Mouse (Mus musculus): ENCODE results near the gene Tph2.

Tph2 gene

GRCm38 (mm10) chr10:115143641-115144040 lies 41.2 kb downstream of the Tph2 start:
- in situ Hi-C loops (cut with MboI, MseI): no loop called here

- in situ Hi-C loops (cut with MboI, MseI): no loop called here
These were observed 47.8 kb downstream of the Tph2 start for GRCm38 (mm10) chr10:115137016-115137415.

DNA sequence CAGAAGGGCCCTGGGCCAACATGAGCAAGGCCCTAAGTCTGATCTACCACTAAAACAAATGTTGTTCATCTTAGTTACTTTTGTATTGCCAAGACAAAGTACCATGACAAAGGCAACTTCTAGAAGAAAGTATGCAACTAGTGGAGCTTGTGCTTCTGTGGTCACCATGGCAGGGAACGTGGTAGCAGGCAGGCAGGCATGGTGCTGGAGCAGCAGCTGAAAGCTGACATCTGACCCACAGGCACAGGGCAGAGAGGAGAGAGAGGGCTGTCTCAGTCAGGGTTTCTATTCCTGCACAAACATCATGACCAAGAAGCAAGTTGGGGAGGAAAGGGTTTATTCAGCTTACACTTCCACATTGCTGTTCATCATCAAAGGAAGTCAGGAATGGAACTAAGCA lies 56.9 kb downstream of the Tph2 start:
- in situ Hi-C loops (cut with MboI, MseI): no loop called here

GRCm38 (mm10) chr10:115125550-115125949 lies 59.3 kb downstream of the Tph2 start:
- in situ Hi-C loops (cut with MboI, MseI): no loop called here

GRCm38 (mm10) chr10:115125027-115125426 lies 59.8 kb downstream of the Tph2 start:
- in situ Hi-C loops (cut with MboI, MseI): no loop called here

GRCm38 (mm10) chr10:115107666-115108540 lies 76.9 kb downstream of the Tph2 start:
- in situ Hi-C loops (cut with MboI, MseI): no loop called here

GRCm38 (mm10) chr10:115104175-115104574 lies 80.6 kb downstream of the Tph2 start:
- in situ Hi-C loops (cut with MboI, MseI): no loop called here

- in situ Hi-C loops (cut with MboI, MseI): no loop called here
These were observed 84.8 kb downstream of the Tph2 start for GRCm38 (mm10) chr10:115099890-115100580.

DNA sequence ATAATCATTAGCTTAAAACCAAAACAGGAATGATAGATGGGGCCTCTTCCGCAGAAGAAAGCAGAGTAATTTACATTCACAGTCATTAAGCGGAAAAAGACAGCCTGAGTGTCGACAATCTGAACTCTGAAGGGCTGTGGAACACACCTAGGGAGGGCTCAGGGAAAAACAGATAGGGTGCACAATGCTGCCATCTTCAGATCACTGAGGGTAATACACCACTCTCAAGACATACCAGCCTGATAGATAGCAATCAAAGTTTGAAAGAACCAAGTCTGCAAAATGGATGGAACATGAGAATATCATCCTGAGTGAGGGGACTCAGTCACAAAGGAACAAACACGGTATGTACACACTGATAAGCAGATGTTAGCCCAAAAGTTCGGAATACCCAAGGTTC lies 87.7 kb downstream of the Tph2 start:
- in situ Hi-C loops (cut with MboI, MseI): no loop called here

DNA sequence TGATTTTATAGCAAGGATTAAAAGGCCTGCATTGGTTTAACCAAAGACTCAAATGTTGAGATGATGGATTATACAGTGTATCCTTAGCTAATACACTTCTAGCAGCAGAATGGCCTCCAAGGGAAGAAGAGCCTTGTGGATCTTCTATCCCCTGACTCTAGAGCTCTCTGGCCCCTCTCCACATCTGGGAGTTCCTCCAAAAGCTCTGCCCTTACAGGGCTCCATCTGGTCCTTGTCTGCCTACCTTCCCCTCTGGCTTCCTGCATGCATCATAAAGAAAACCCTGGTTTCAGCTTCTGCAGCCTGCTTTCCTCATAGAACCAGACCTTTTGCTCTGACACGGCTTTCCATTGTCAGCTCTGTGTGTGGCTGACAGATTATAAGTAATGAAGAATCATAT lies 88.6 kb downstream of the Tph2 start:
- in situ Hi-C loops (cut with MboI, MseI): no loop called here

DNA sequence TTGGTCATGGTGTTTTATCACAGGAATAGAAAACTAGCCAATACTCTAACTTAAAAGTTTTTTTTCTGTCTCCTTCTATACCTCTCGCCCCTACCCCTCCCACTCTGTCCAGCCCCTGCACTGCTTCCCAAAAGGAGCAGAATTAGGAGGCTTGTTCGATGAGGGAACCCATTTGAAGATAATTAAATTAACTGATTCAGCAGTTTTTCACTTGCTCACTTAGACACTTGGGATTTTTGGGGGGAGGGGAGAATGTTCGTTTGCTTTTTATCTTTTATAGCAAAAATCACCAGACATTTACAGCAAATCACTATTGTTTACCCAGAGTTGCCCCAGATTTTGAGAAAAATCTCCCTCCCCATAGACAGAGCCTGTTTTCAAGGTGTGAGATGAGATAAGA lies 106.6 kb downstream of the Tph2 start:
- in situ Hi-C loops (cut with MboI, MseI): loop anchor here in 1 of 2 experiments (10.0 kb wide), 1 partner anchor 1647 kb away; no protein-coding TSS in a partner anchor

DNA sequence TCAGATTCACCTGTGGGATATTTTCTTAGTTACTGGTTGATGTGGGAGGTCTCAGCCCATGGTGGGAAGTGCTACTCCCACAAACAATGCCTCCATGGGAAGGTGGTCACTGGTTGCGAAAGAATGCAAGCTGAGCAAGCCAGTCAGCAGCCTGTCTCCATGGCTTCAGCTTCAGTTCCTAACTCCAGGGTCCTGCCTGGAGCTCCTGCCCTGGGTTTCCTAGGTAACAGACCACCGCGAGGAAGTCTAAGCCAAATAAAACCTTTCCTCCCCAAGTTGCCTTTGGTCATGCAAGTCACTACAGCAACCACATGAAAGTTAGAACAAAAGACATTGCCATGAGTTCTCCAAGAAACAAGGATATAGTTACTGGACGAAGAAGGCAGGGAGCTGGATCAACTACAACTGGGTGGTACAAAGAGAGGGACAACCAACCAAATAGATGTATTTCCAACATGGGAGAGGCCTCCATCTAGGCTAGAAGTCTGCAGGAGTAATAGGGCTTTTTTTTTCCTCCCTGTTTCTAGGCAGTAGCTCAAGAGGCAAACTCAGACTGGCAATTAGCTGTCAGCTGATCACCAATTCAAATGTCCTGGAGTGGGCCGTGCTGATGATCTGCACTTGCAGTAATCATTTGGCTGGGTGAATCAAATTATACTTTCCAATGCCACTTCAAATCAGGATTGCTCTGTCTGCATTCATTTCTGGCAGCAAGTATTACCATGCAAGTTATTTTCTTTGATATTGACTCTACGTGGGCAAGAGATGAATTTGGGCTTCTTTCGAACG lies 115.5 kb downstream of the Tph2 start:
- in situ Hi-C loops (cut with MboI, MseI): no loop called here

GRCm38 (mm10) chr10:115063936-115064335 lies 120.9 kb downstream of the Tph2 start:
- in situ Hi-C loops (cut with MboI, MseI): no loop called here

GRCm38 (mm10) chr10:115061498-115061897 lies 123.3 kb downstream of the Tph2 start:
- in situ Hi-C loops (cut with MboI, MseI): no loop called here

GRCm38 (mm10) chr10:115060759-115061158 lies 124.1 kb downstream of the Tph2 start:
- in situ Hi-C loops (cut with MboI, MseI): no loop called here

- in situ Hi-C loops (cut with MboI, MseI): loop anchor here in 1 of 2 experiments (10.0 kb wide), 1 partner anchor 993 kb away; no protein-coding TSS in a partner anchor
These were observed 133.2 kb downstream of the Tph2 start for GRCm38 (mm10) chr10:115051602-115052001.

- in situ Hi-C loops (cut with MboI, MseI): loop anchor here in 1 of 2 experiments (10.0 kb wide), 1 partner anchor 994 kb away; no protein-coding TSS in a partner anchor
These were observed 134.1 kb downstream of the Tph2 start for GRCm38 (mm10) chr10:115050674-115051073.

DNA sequence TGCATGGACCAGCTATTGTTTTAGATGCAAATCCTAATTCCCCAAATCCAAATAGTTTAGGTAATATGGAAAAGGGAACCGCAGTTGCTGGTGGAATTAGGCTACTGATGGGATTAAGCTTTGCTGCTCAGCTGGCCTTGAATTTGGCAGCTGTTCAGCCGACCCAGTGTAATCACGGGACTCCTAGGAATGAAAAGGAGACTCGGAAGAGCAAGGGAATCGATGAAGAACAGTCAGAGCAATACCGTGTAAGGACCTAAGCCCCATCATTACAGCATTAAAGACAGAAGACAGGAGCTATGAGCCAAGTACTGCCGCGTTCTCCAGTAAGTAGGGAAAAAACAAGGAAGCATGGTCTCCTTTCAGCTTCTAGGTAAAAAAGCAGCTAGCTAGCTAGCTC lies 134.6 kb downstream of the Tph2 start:
- in situ Hi-C loops (cut with MboI, MseI): loop anchor here in 1 of 2 experiments (10.0 kb wide), 1 partner anchor 995 kb away; no protein-coding TSS in a partner anchor

DNA sequence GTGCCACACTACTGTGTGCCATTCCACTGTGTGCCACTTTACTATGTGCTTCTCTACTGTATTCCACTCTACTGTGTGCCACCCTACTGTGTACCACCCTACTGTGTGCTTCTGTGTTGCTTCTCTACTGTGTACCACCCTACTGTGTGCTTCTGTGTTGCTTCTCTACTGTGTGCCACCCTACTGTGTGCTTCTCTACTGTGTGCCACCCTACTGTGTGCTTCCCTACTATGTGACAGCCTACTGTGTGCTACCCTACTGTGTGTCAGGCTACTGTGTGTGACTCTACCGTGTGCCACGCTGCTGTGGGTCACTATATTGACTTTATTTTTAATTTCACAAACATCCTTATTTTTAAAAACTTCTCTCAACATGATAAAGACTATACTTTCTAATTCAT lies 136.3 kb downstream of the Tph2 start:
- in situ Hi-C loops (cut with MboI, MseI): no loop called here

DNA sequence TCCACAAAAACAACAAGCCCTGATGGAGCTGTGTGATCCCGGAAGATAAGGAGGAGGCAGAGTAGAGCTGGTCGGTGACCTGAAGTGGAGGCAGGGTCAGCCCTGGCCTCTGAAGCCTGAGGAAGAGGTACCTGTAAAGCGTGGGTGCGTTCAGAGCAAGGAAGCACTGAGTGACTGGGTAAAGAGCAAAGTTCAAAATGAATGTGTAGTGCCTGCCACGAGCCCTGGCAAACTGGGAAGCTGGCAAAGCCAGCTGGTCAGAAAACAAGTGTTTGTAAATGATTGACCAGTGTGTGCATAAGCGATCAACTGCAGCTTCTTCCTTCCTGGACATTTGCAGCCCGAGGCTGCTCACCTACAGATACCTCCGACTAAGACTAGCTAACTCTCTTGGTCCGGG lies 149.1 kb downstream of the Tph2 start:
- in situ Hi-C loops (cut with MboI, MseI): no loop called here
